Mouse (Mus musculus) bone marrow macrophage, adult 2 months (primary cell): ENCODE data around the gene Col4a2.

Source experiments
- CTCF ChIP-seq: IDR thresholded peaks from 2 replicates; pipeline ENCODE4 v1.5.1; 2012; ENCODE audit warnings: low read depth, mild to moderate bottlenecking, low read length, moderate library complexity
- POLR2A ChIP-seq: IDR thresholded peaks from 2 replicates; pipeline ENCODE4 v1.6.1; 2012; ENCODE audit warnings: mild to moderate bottlenecking, low read depth, low read length, borderline replicate concordance

DNA sequence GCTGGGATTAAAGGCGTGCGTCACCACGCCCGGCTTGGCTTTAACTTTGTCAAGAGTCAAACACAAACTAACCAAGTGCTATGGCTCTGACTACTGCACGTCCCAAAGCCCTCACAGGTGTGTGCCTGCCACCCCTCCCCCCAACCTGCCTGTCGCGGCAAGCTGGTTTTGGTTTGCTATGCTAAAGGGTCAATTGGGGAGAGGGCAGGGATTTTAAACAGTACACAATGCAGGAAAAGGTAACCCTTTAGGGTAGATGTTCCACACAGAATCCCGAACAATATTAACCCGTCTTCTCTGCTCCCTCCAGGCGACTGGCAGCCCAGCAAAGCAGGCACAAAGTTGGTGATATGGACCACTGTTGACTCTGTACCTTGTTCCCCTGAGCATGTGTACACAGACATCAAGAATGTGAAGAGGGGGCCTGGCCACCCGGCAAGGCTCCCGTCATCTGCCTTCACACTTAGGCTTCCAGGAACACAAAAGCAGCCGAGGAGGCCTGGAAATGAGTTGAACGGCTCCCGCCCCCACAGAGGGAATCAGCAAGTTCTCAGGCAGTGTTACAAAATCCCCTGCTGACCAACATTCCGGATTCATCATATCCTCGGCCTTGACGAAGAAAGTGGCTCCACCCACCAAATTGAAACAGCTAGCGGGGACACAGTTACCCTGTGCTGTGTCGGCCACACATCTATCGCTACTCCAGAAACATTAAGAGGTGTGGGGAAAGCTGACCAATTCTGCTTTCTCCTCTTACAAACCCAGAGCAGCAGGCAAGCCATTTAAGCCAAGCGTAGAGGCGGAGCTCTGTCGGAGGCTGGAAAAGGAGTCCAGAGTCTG is 164.0 kb downstream of the Col4a2 start:
- TF ChIP-seq CTCF (no peak), POLR2A (no peak)
